Mouse (Mus musculus) CH12.LX (cell line): ENCODE measurements around the gene Plcd4. TPM values are rescaled to one million over a fixed set of nuclear protein-coding genes. Genes with fewer than 3 reads are reported as not detected.
A peak's percentile ranks its signal among the peaks of the same experiment; 100 is the strongest.

Source experiments
- DNase-seq: peaks from one replicate; pipeline ENCODE4 v3.0.0-alpha.2; 2013; ENCODE audit errors: extremely low read depth
- H3K27ac ChIP-seq: 2 replicates; pipeline ENCODE4 v1.5.1; 2012; ENCODE audit warnings: low read depth, mild to moderate bottlenecking, control low read depth, moderate library complexity; ENCODE audit not compliant: insufficient read depth
- H3K27me3 ChIP-seq: replicated peaks from 2 replicates; pipeline ENCODE3; 2012; ENCODE audit warnings: inconsistent platforms
- H3K36me3 ChIP-seq, 2 experiments: replicated peaks in 1 of 2; 2 replicates each; pipeline versions ENCODE3 to v1.6.1; 2012; ENCODE audit warnings: inconsistent platforms in 1 of 2, low read length in 1 of 2, mild to moderate bottlenecking in 1 of 2, mixed read lengths in 1 of 2, moderate library complexity in 1 of 2; ENCODE audit not compliant: control insufficient read depth in 1 of 2, insufficient read depth in 1 of 2
- H3K4me1 ChIP-seq, 2 experiments: 2 replicates each; pipeline ENCODE4 v1.6.1; 2012; ENCODE audit warnings: inconsistent platforms in 1 of 2, moderate library complexity in 1 of 2; ENCODE audit not compliant: insufficient read depth in 2 of 2, control insufficient read depth in 1 of 2
- H3K4me2 ChIP-seq: 2 replicates; pipeline ENCODE4 v1.6.1; 2012; ENCODE audit warnings: low read depth, mild to moderate bottlenecking, control low read depth; ENCODE audit not compliant: poor library complexity, insufficient read depth, severe bottlenecking
- H3K4me3 ChIP-seq, 3 experiments: fragments of 150-350 bp in 1 of 3; sonication (generic) in 1 of 3; replicated peaks in 1 of 3; 2 replicates each; pipeline versions ENCODE3 to v1.5.1; 2011 to 2012; ENCODE audit warnings: low read depth in 2 of 3, low read length in 2 of 3, mild to moderate bottlenecking in 2 of 3, moderate library complexity in 2 of 3, control low read depth in 1 of 3, improper control_type of control experiment in 1 of 3, inconsistent platforms in 1 of 3, mixed read lengths in 1 of 3; ENCODE audit not compliant: poor library complexity in 1 of 3
- H3K79me2 ChIP-seq: replicated peaks from 2 replicates; pipeline ENCODE4 v1.6.1; 2012; ENCODE audit warnings: mild to moderate bottlenecking, moderate library complexity; ENCODE audit not compliant: control insufficient read depth, poor library complexity, insufficient read depth, severe bottlenecking; ENCODE audit errors: extremely low read depth
- H3K9ac ChIP-seq: 2 replicates; pipeline ENCODE4 v1.6.1; 2012; ENCODE audit warnings: low read depth, mild to moderate bottlenecking, control low read depth, moderate library complexity; ENCODE audit not compliant: insufficient read depth
- H3K9me3 ChIP-seq: replicated peaks from 2 replicates; pipeline ENCODE3; 2012; ENCODE audit warnings: low read length, inconsistent platforms, mixed read lengths
- BHLHE40 ChIP-seq: IDR thresholded peaks from 2 replicates; pipeline ENCODE4 v1.6.1; 2011; ENCODE audit warnings: mild to moderate bottlenecking, low read depth, low read length, improper control_type of control experiment
- CHD2 ChIP-seq: IDR thresholded peaks from 2 replicates; pipeline ENCODE4 v1.6.1; 2011; ENCODE audit warnings: low read length, improper control_type of control experiment
- CTCF ChIP-seq, 2 experiments: IDR thresholded peaks in 1 of 2; conservative IDR thresholded peaks in 1 of 2; 2 replicates each; pipeline ENCODE4 v1.5.1; 2011 to 2012; ENCODE audit warnings: low read depth in 2 of 2, low read length in 2 of 2, improper control_type of control experiment in 1 of 2, inconsistent platforms in 1 of 2, mild to moderate bottlenecking in 1 of 2, moderate library complexity in 1 of 2
- ELF1 ChIP-seq: IDR thresholded peaks from 2 replicates; pipeline ENCODE4 v1.6.1; 2014; ENCODE audit warnings: low read depth, mild to moderate bottlenecking, inconsistent platforms, low read length, improper control_type of control experiment
- EP300 ChIP-seq: IDR thresholded peaks from 2 replicates; pipeline ENCODE4 v1.6.1; 2011; ENCODE audit warnings: low read length, improper control_type of control experiment
- HCFC1 ChIP-seq: IDR thresholded peaks from 2 replicates; pipeline ENCODE4 v1.6.1; 2012; ENCODE audit warnings: low read depth, mild to moderate bottlenecking, inconsistent platforms, low read length, improper control_type of control experiment
- IRF4 ChIP-seq: IDR thresholded peaks from 2 replicates; pipeline ENCODE4 v1.6.1; 2014; ENCODE audit warnings: low read depth, mild to moderate bottlenecking, inconsistent platforms, low read length, improper control_type of control experiment
- JUND ChIP-seq: conservative IDR thresholded peaks from 2 replicates; pipeline ENCODE4 v1.6.1; 2011; ENCODE audit warnings: low read depth, low read length, improper control_type of control experiment
- MAFK ChIP-seq: IDR thresholded peaks from 2 replicates; pipeline ENCODE4 v1.6.1; 2011; ENCODE audit warnings: low read length, improper control_type of control experiment; ENCODE audit not compliant: insufficient replicate concordance
- MAX ChIP-seq: IDR thresholded peaks from 2 replicates; pipeline ENCODE4 v1.6.1; 2011; ENCODE audit warnings: low read length, improper control_type of control experiment
- MAZ ChIP-seq: IDR thresholded peaks from 2 replicates; pipeline ENCODE4 v1.6.1; 2012; ENCODE audit warnings: low read depth, mild to moderate bottlenecking, inconsistent platforms, low read length, improper control_type of control experiment, moderate library complexity
- MEF2A ChIP-seq: IDR thresholded peaks from 2 replicates; pipeline ENCODE4 v1.6.1; 2014; ENCODE audit warnings: low read depth, mild to moderate bottlenecking, inconsistent platforms, low read length, improper control_type of control experiment, borderline replicate concordance
- NELFE ChIP-seq: IDR thresholded peaks from 2 replicates; pipeline ENCODE4 v1.6.1; 2011; ENCODE audit warnings: low read depth, low read length, improper control_type of control experiment
- NRF1 ChIP-seq: IDR thresholded peaks from 2 replicates; pipeline ENCODE4 v1.6.1; 2014; ENCODE audit warnings: low read depth, mild to moderate bottlenecking, inconsistent platforms, low read length, improper control_type of control experiment, moderate library complexity
- PAX5 ChIP-seq: IDR thresholded peaks from 2 replicates; pipeline ENCODE4 v1.6.1; 2012; ENCODE audit warnings: low read length, inconsistent platforms, mixed read lengths
- POLR2A ChIP-seq: IDR thresholded peaks from 2 replicates; pipeline ENCODE4 v1.6.1; 2011; ENCODE audit warnings: low read depth, mild to moderate bottlenecking, improper control_type of control experiment, low read length
- POLR2AphosphoS2 ChIP-seq: IDR thresholded peaks from 2 replicates; pipeline ENCODE4 v1.6.1; 2011; ENCODE audit warnings: low read depth, low read length, improper control_type of control experiment
- RAD21 ChIP-seq: IDR thresholded peaks from 2 replicates; pipeline ENCODE4 v1.6.1; 2011; ENCODE audit warnings: low read depth, mild to moderate bottlenecking, low read length, improper control_type of control experiment, moderate library complexity
- SIN3A ChIP-seq: IDR thresholded peaks from 2 replicates; pipeline ENCODE4 v1.6.1; 2012; ENCODE audit warnings: low read length, improper control_type of control experiment, inconsistent platforms
- TBP ChIP-seq: conservative IDR thresholded peaks from 2 replicates; pipeline ENCODE4 v1.6.1; 2011; ENCODE audit warnings: low read depth, low read length, improper control_type of control experiment
- TCF12 ChIP-seq: IDR thresholded peaks from 2 replicates; pipeline ENCODE4 v1.6.1; 2014; ENCODE audit warnings: low read depth, mild to moderate bottlenecking, inconsistent platforms, low read length, improper control_type of control experiment
- USF2 ChIP-seq: conservative IDR thresholded peaks from 2 replicates; pipeline ENCODE4 v1.6.1; 2011; ENCODE audit warnings: low read depth, low read length, improper control_type of control experiment
- ZC3H11A ChIP-seq: IDR thresholded peaks from 2 replicates; pipeline ENCODE4 v1.6.1; 2012; ENCODE audit warnings: low read depth, mild to moderate bottlenecking, inconsistent platforms, low read length, improper control_type of control experiment
- ZMIZ1 ChIP-seq: IDR thresholded peaks from 2 replicates; pipeline ENCODE4 v1.6.1; 2012; ENCODE audit warnings: low read depth, mild to moderate bottlenecking, inconsistent platforms, low read length, improper control_type of control experiment
- ZNF384 ChIP-seq: IDR thresholded peaks from 2 replicates; pipeline ENCODE4 v1.6.1; 2012; ENCODE audit warnings: low read depth, low read length, improper control_type of control experiment, inconsistent platforms
- dilution Hi-C: fragments of 300-500 bp; cut with MboI; formaldehyde crosslinking; loops from 2 replicates; pipeline ENCODE4 v1.14.3; 2020; ENCODE audit warnings: low sequenced_read_pairs; ENCODE audit not compliant: extremely low pct_unique_long_range_greater_than_20kb, extremely low pct_ligation_motif_present
- in situ Hi-C: fragments of 300-500 bp; cut with MboI; formaldehyde crosslinking; loops from 3 replicates; pipeline ENCODE4 v1.14.3; 2019; ENCODE audit warnings: low sequenced_read_pairs, low pct_ligation_motif_present, low pct_unique_long_range_greater_than_20kb, mixed read lengths
- polyA plus RNA-seq: library from polyadenylated mRNA; unstranded; fragments of >175 nt; gene quantifications from 2 replicates; pipeline ENCODE4 v1.2.1, GENCODE M21; 2012; ENCODE audit warnings: low read depth; ENCODE audit not compliant: insufficient read length
- total RNA-seq, 2 experiments: library from RNA; depleted of rRNA; stranded (reverse); fragments of 300-350 nt in 1 of 2; fragments of >200 nt in 1 of 2; gene quantifications; 2 replicates each; pipeline ENCODE4 v1.2.3; 2012 to 2014

Gene Plcd4
- total and polyA plus RNA-seq, 3 experiments = 0.21 to 0.97 TPM; not detected in 1

DNA sequence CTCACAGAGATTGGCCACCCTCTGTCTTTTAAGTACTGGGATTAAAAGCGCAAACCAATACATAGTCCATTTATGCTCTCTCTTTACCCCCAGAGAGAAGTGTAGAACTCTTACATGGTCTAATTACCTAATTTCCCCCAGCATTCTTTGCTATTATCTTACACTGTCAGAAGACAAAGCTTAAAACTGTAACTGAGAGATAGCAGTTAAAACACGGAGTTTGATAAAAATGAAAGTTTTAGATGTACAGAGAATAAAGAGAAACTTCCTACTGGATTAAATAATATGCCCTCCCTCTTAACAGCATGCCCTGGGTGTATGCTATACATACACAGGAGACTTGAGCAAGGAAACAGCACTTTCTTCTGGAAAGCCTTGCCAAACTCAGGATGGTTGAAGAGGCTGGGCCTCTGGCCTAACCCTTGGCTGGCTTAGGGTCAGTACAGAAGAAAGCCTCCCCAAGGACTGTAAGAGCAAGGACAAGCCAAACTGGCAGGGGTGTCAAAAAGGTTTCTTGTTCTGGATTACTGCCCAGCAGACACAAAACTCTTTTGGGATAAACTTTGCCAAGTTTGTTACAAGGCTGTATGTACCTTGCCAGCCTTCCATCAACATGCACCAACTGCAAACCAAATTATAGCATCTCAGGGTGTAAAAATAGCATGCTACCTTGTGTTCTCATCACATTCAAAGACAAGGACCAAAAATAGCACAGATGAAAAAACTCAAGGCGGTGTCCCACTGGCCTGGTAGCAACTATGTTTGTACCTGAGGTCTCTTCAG is 42.1 kb downstream of the Plcd4 start:
- H3K4me3 ChIP-seq = no peak overlapping the region
- peaks cover 45% of the 10 kb centered on the region for H3K79me2 ChIP-seq
- H3K27ac ChIP-seq = no peak overlapping the region; the same call in 1 of the 2 replicates
- in situ Hi-C loops (no loop called here), dilution Hi-C loops (no loop called here)
- DNase-seq = no peak
- no peak overlapping the region for H3K9ac ChIP-seq
- peaks cover 16 to 52% of the 10 kb centered on the region in 2 experiments for H3K36me3 ChIP-seq
- peaks cover 5 to 38% of the 10 kb centered on the region in 2 experiments for H3K4me1 ChIP-seq
- H3K4me2 ChIP-seq = no peak overlapping the region; the same call in 1 of the 2 replicates
- no peaks in the 10 kb centered on the region for H3K9me3 ChIP-seq
- H3K27me3 ChIP-seq = no peaks in the 10 kb centered on the region
- TF ChIP-seq USF2 = no peak

GRCm38 (mm10) chr1:74587233-74587772 is 44.6 kb downstream of the Plcd4 start:
- in situ Hi-C loops = no loop called here

DNA sequence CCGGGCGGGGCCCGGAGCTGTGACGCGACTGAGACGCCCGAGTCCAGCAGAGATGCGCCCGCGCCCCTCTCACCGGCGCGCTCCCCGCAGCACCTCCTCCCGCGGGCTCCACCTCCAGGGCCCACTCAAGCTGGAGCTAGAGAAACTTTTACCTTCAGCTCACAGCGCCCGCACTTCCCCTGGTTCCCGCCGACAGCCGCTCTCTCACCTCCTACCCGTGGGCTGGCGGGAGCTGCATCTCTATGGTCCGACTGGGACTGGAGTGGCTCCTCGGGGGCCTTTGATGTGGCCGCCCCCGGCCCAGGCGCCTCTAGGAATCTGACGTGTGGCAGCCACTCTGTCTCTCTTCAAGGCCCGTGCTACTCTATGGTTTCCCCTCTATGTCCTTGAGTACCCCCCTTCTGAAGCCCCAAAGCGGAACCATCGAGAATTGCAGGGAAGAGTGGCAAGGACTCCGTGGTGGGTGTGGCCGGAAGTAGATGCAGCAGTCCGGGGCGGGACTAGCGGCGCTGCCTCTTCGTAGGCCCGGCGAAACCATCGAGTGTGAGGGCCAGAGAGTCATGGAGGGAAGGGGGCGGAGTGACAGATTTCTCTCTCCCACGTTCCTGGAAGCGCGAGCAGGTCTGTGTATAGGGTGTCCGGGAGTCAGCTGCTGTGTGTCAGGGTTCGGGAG is 45.2 kb downstream of the Plcd4 start, which contains the start of the genes Zfp142 and Bcs1l:
Gene Zfp142 (minus strand): TSS at position 474 of the 673 bp plus-strand sequence.
Gene Bcs1l (plus strand): TSS at position 517 of the 673 bp plus-strand sequence.
- dilution Hi-C loops = no loop called here
- H3K27ac ChIP-seq = peak within 1 kb of the TSS; percentile 1; the same call in 1 of the 2 replicates
- H3K4me3 ChIP-seq = peak within 1 kb of the TSS; percentile 84 to 89 (median 87)
- H3K27me3 ChIP-seq = no peaks in the 10 kb centered on the region
- peak; percentile 98 for DNase-seq
- peak within 1 kb of the TSS; percentile 96 for H3K4me2 ChIP-seq
- H3K9me3 ChIP-seq = no peaks in the 10 kb centered on the region
- H3K36me3 ChIP-seq = peaks cover 30 to 57% of the 10 kb centered on the region in 2 experiments
- H3K4me1 ChIP-seq = peaks cover 5 to 41% of the 10 kb centered on the region in 2 experiments
- peaks cover 40% of the 10 kb centered on the region for H3K79me2 ChIP-seq
- H3K9ac ChIP-seq = peak within 1 kb of the TSS; percentile 87
- in situ Hi-C loops = no loop called here
- TF ChIP-seq BHLHE40 (peak; percentile 30; the same call in 1 of the 2 replicates), POLR2AphosphoS2 (peak; percentile 81; the same call in 1 of the 2 replicates), POLR2A (peak; percentile 74), ZC3H11A (no peak), ZNF384 (no peak), CTCF (conservative IDR thresholded peaks at IDR 0.05 in 1 of 2, IDR thresholded peaks at IDR 0.05 in 1 of 2; ENCODE audit: low read depth in 2 of 2, low read length in 2 of 2) (no peak), MAFK (no peak), TBP (peak; percentile 59; the same call in 1 of the 2 replicates), PAX5 (no peak), HCFC1 (peak; percentile 94), NRF1 (0 out of 2 replicates have a peak, but pooled peaks have one; percentile 40), NELFE (peak; percentile 70), JUND (no peak), SIN3A (peak; percentile 97), EP300 (no peak), MEF2A (no peak; the same call in none of the 2 replicates), CHD2 (no peak), IRF4 (no peak; the same call in none of the 2 replicates), RAD21 (no peak)

More at GRCm38 (mm10) chr1:74587233-74587772, 44.6 kb downstream of the Plcd4 start:
- peak overlapping the region; percentile 73 to 84 (median 79) for H3K4me3 ChIP-seq
- H3K36me3 ChIP-seq = peaks cover 36 to 62% of the 10 kb centered on the region in 2 experiments
- H3K79me2 ChIP-seq = peaks cover 45% of the 10 kb centered on the region
- H3K4me2 ChIP-seq = peak overlapping the region; percentile 96
- TF ChIP-seq ZMIZ1 = no peak
- no peak for TF ChIP-seq RAD21
- TF ChIP-seq MAZ = no peak
- no peak for TF ChIP-seq BHLHE40
- TF ChIP-seq TCF12 = no peak
- TF ChIP-seq TBP = no peak
- no peak for TF ChIP-seq ELF1
- TF ChIP-seq MAX = no peak
- H3K27ac ChIP-seq = peak overlapping the region; percentile 1; the same call in 1 of the 2 replicates
- H3K9ac ChIP-seq = peak overlapping the region; percentile 37
- no peaks in the 10 kb centered on the region for H3K27me3 ChIP-seq
- dilution Hi-C loops = no loop called here
- peaks cover 5 to 41% of the 10 kb centered on the region in 2 experiments for H3K4me1 ChIP-seq
- DNase-seq = no peak
- H3K9me3 ChIP-seq = no peaks in the 10 kb centered on the region
